Mouse (Mus musculus): ENCODE data around the gene Fbn1. TPM values are rescaled to one million over a fixed set of nuclear protein-coding genes. Genes with fewer than 3 reads are reported as not detected.

The Fbn1 gene
- polyA plus RNA-seq, 1 experiment from 2014 or later = 9.9 TPM

GRCm38 (mm10) chr2:125481531-125482317 lies 26.1 kb downstream of the Fbn1 start:
- Histone ChIP-seq H3K27me3 (replicated peaks; ENCODE audit: control insufficient read depth, insufficient read depth, low read length) (no peaks in the 10 kb centered on the region), H3K27ac (ENCODE audit: low read depth, low read length) (no peak overlapping the region), H3K4me2 (replicated peaks; ENCODE audit: low read depth) (no peak overlapping the region), H3K4me1 (replicated peaks; ENCODE audit: control insufficient read depth, insufficient read depth, low read length) (no peaks in the 10 kb centered on the region), H3K4me3 (ENCODE audit: low read depth, low read length) (no peak overlapping the region), H3K9ac (ENCODE audit: low read depth, low read length) (no peak overlapping the region), H3K36me3 (ENCODE audit: control insufficient read depth, insufficient read depth) (no peaks in the 10 kb centered on the region), H3K9me3 (ENCODE audit: control insufficient read depth) (no peaks in the 10 kb centered on the region)
- no peak for ATAC-seq
- TF ChIP-seq CTCF (IDR thresholded peaks at IDR 0.05; ENCODE audit: low read depth) = no peak
- WGBS = 84% methylated on average over 9 of the region's 9 CpGs

GRCm38 (mm10) chr2:125481116-125481515 lies 26.7 kb downstream of the Fbn1 start:
- no peak overlapping the region for H3K9ac ChIP-seq (ENCODE audit: low read depth, low read length)
- H3K4me3 ChIP-seq (ENCODE audit: low read depth, low read length) = no peak overlapping the region
- no peaks in the 10 kb centered on the region for H3K4me1 ChIP-seq (replicated peaks; ENCODE audit: control insufficient read depth, insufficient read depth, low read length)
- ATAC-seq = no peak
- H3K36me3 ChIP-seq (ENCODE audit: control insufficient read depth, insufficient read depth) = no peaks in the 10 kb centered on the region
- no peak overlapping the region for H3K27ac ChIP-seq (ENCODE audit: low read depth, low read length)
- no peak for TF ChIP-seq CTCF (IDR thresholded peaks at IDR 0.05; ENCODE audit: low read depth)
- H3K9me3 ChIP-seq (ENCODE audit: control insufficient read depth) = no peaks in the 10 kb centered on the region
- WGBS = 71% methylated on average over 4 of the region's 4 CpGs
- no peak overlapping the region for H3K4me2 ChIP-seq (replicated peaks; ENCODE audit: low read depth)
- no peaks in the 10 kb centered on the region for H3K27me3 ChIP-seq (replicated peaks; ENCODE audit: control insufficient read depth, insufficient read depth, low read length)

GRCm38 (mm10) chr2:125480057-125480456 lies 27.7 kb downstream of the Fbn1 start:
- no peaks in the 10 kb centered on the region for H3K4me1 ChIP-seq (replicated peaks; ENCODE audit: control insufficient read depth, insufficient read depth, low read length)
- ATAC-seq = no peak
- no peaks in the 10 kb centered on the region for H3K36me3 ChIP-seq (ENCODE audit: control insufficient read depth, insufficient read depth)
- H3K27me3 ChIP-seq (replicated peaks; ENCODE audit: control insufficient read depth, insufficient read depth, low read length) = no peaks in the 10 kb centered on the region
- H3K9me3 ChIP-seq (ENCODE audit: control insufficient read depth) = no peaks in the 10 kb centered on the region
- H3K9ac ChIP-seq (ENCODE audit: low read depth, low read length) = no peak overlapping the region
- no peak overlapping the region for H3K4me2 ChIP-seq (replicated peaks; ENCODE audit: low read depth)
- H3K4me3 ChIP-seq (ENCODE audit: low read depth, low read length) = no peak overlapping the region
- H3K27ac ChIP-seq (ENCODE audit: low read depth, low read length) = no peak overlapping the region
- no peak for TF ChIP-seq CTCF (IDR thresholded peaks at IDR 0.05; ENCODE audit: low read depth)
- WGBS = 55% methylated on average over 5 of the region's 5 CpGs

- Histone ChIP-seq H3K9ac (ENCODE audit: low read depth, low read length) (no peak overlapping the region), H3K27ac (ENCODE audit: low read depth, low read length) (no peak overlapping the region), H3K4me2 (replicated peaks; ENCODE audit: low read depth) (no peak overlapping the region), H3K4me3 (ENCODE audit: low read depth, low read length) (no peak overlapping the region), H3K27me3 (replicated peaks; ENCODE audit: control insufficient read depth, insufficient read depth, low read length) (no peaks in the 10 kb centered on the region), H3K4me1 (replicated peaks; ENCODE audit: control insufficient read depth, insufficient read depth, low read length) (no peaks in the 10 kb centered on the region), H3K36me3 (ENCODE audit: control insufficient read depth, insufficient read depth) (no peaks in the 10 kb centered on the region), H3K9me3 (ENCODE audit: control insufficient read depth) (no peaks in the 10 kb centered on the region)
- no peak for ATAC-seq
- no peak for TF ChIP-seq CTCF (IDR thresholded peaks at IDR 0.05; ENCODE audit: low read depth)
- WGBS = 52% methylated on average over 4 of the region's 4 CpGs
Observed at GRCm38 (mm10) chr2:125478705-125479104, 29.1 kb downstream of the Fbn1 start.

GRCm38 (mm10) chr2:125477367-125477766 lies 30.4 kb downstream of the Fbn1 start:
- H3K27ac ChIP-seq (ENCODE audit: low read depth, low read length) = no peak overlapping the region
- no peaks in the 10 kb centered on the region for H3K27me3 ChIP-seq (replicated peaks; ENCODE audit: control insufficient read depth, insufficient read depth, low read length)
- no peak overlapping the region for H3K4me3 ChIP-seq (ENCODE audit: low read depth, low read length)
- no peak overlapping the region for H3K9ac ChIP-seq (ENCODE audit: low read depth, low read length)
- no peaks in the 10 kb centered on the region for H3K4me1 ChIP-seq (replicated peaks; ENCODE audit: control insufficient read depth, insufficient read depth, low read length)
- ATAC-seq = no peak
- H3K9me3 ChIP-seq (ENCODE audit: control insufficient read depth) = no peaks in the 10 kb centered on the region
- 76% methylated on average over 3 of the region's 3 CpGs for WGBS
- TF ChIP-seq CTCF (IDR thresholded peaks at IDR 0.05; ENCODE audit: low read depth) = no peak
- H3K36me3 ChIP-seq (ENCODE audit: control insufficient read depth, insufficient read depth) = no peaks in the 10 kb centered on the region
- no peak overlapping the region for H3K4me2 ChIP-seq (replicated peaks; ENCODE audit: low read depth)

GRCm38 (mm10) chr2:125476231-125476630 lies 31.6 kb downstream of the Fbn1 start:
- Histone ChIP-seq H3K9ac (ENCODE audit: low read depth, low read length) (no peak overlapping the region), H3K27me3 (replicated peaks; ENCODE audit: control insufficient read depth, insufficient read depth, low read length) (no peaks in the 10 kb centered on the region), H3K4me3 (ENCODE audit: low read depth, low read length) (no peak overlapping the region), H3K4me2 (replicated peaks; ENCODE audit: low read depth) (no peak overlapping the region), H3K36me3 (ENCODE audit: control insufficient read depth, insufficient read depth) (no peaks in the 10 kb centered on the region), H3K4me1 (replicated peaks; ENCODE audit: control insufficient read depth, insufficient read depth, low read length) (no peaks in the 10 kb centered on the region), H3K27ac (ENCODE audit: low read depth, low read length) (no peak overlapping the region), H3K9me3 (ENCODE audit: control insufficient read depth) (no peaks in the 10 kb centered on the region)
- no peak for ATAC-seq
- no peak for TF ChIP-seq CTCF (IDR thresholded peaks at IDR 0.05; ENCODE audit: low read depth)
- WGBS = 60% methylated on average over 3 of the region's 3 CpGs

All from intestine, postnatal 0 days (tissue).